Mouse (Mus musculus): ENCODE measurements around the gene Ly6c2. TPM values are rescaled to one million over a fixed set of nuclear protein-coding genes. Genes with fewer than 3 reads are reported as not detected.
"Not testable (repeated sequence)": the region's sequence is repeated elsewhere in the genome, so short reads cannot be mapped to it uniquely, and the experiment has no call there.

Gene Ly6c2
- polyA plus RNA-seq, 1 experiment from 2014 or later: 0.87 TPM

DNA sequence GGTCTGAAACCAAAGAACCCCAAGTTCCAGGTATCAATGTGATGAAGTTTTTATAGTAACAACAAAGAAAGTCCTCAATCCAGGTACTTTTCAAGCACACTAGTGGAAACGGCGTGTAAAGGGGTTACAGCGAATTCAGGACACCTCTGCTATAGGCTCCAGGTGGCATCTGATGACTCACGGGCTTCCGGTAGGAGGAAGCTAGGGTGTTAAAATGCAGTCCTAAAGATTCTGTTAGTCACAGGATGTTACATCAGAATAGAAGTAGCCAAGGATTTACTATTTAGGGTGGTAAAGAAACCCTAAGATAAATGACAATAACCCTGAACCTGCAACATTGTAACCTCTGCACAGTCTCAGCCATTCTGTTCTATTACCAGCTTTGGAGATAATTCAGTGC, 5.7 kb upstream of the Ly6c2 start:
- H3K27ac ChIP-seq; H3K4me2 ChIP-seq; H3K4me1 ChIP-seq (replicated peaks); H3K36me3 ChIP-seq; ATAC-seq (replicated peaks; ENCODE audit: insufficient number of reproducible peaks, insufficient read depth, low FRiP score, low read depth); H3K9ac ChIP-seq; H3K4me3 ChIP-seq; H3K27me3 ChIP-seq; H3K9me3 ChIP-seq (replicated peaks): not testable (repeated sequence)
- 91% methylated on average over 5 of the region's 5 CpGs for WGBS

DNA sequence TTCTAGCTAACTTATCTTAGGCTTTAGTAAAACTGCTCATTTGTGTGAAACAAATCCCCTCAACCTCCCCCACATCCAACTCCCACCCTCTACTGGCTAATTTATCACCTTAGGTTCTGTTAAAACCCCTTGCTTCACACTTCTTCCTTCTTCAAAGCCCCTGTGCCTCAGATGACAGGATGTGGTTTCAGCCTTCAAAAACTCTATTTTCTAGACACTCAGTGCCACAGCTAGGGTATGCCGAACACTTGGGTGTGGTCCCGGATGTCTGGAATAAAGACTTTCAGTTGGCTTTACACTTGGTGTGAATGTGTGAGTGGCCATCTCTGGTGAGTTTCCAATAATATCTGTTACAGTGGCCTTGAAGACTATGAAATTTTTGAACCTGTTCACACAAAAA, 4.8 kb upstream of the Ly6c2 start:
- ATAC-seq (replicated peaks; ENCODE audit: insufficient number of reproducible peaks, insufficient read depth, low FRiP score, low read depth): no peak
- no peaks in the 10 kb centered on the region for H3K27me3 ChIP-seq
- no peaks in the 10 kb centered on the region for H3K4me1 ChIP-seq (replicated peaks)
- H3K4me3 ChIP-seq: no peak overlapping the region
- H3K9me3 ChIP-seq (replicated peaks): no peaks in the 10 kb centered on the region
- 70% methylated on average over 2 of the region's 2 CpGs for WGBS
- no peak overlapping the region for H3K4me2 ChIP-seq
- no peak overlapping the region for H3K27ac ChIP-seq
- H3K36me3 ChIP-seq: no peaks in the 10 kb centered on the region
- H3K9ac ChIP-seq: no peak overlapping the region

DNA sequence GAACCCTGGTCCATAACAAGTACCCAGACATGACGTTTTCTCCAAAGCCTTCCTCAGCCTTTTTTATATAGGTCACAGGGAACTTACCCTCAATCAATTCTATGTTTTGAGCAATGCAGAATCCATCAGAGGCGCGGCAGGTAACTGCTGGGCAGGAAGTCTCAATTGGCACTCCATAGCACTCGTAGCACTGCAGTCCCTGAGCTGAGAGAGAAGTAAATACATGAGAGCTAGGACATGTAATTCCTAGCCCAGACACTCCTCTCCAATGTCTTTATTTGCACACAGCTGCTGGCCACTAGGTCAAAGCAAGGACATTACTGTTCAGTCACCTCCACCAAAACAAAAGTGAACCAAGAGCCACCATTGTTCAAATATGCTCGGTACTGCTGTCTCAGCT, 1.3 kb downstream of the Ly6c2 start:
- H3K9ac ChIP-seq; ATAC-seq (replicated peaks; ENCODE audit: insufficient number of reproducible peaks, insufficient read depth, low FRiP score, low read depth); H3K4me3 ChIP-seq; H3K9me3 ChIP-seq (replicated peaks); H3K27ac ChIP-seq; H3K36me3 ChIP-seq; H3K27me3 ChIP-seq; H3K4me2 ChIP-seq; H3K4me1 ChIP-seq (replicated peaks): not testable (repeated sequence)
- 86% methylated on average over 4 of the region's 5 CpGs for WGBS

DNA sequence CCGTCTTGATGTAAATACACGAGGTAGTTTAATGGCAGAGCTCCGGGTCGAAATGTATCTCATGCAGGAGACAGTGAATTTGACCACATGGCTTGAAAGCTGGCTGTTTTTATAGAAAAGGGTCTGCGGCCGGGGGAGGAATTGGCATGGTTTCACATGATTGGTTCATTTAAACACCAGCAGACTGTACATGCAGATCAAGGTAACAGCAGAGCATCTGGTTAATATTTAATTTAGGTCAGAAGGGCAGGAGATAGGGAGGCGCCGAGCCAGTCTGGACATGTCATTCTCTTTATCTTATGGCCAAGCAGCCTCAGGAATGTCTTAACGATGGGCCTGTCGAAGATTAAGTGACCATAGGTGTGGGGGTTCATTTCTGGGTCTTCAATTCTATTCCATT, 12.5 kb downstream of the Ly6c2 start:
- H3K4me2 ChIP-seq: no peak overlapping the region
- no peak for ATAC-seq (replicated peaks; ENCODE audit: insufficient number of reproducible peaks, insufficient read depth, low FRiP score, low read depth)
- H3K36me3 ChIP-seq: no peaks in the 10 kb centered on the region
- H3K27ac ChIP-seq: no peak overlapping the region
- H3K27me3 ChIP-seq: no peaks in the 10 kb centered on the region
- no peak overlapping the region for H3K9ac ChIP-seq
- H3K4me3 ChIP-seq: no peak overlapping the region
- 75% methylated on average over 10 of the region's 10 CpGs for WGBS
- H3K9me3 ChIP-seq (replicated peaks): no peaks in the 10 kb centered on the region
- H3K4me1 ChIP-seq (replicated peaks): no peaks in the 10 kb centered on the region

DNA sequence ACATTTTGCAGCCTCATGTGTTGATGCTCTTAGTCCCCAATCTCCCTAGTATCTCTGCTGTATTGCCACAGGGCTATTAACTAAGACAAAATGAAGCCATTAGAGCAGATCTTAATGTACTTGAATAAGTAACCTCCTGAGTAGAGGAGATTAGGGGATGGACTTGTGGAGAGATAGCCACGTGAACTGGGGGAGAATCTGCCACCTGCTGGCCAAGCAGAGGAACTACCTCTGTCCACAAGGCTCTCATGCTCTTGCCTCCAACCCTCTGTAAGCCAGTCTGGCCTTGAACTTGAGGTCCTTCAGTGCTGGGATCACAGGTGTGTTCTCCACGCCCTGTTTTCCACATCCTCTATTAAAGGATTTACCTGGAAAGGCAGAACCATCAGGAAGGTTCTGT, 23.7 kb downstream of the Ly6c2 start:
- H3K9ac ChIP-seq; H3K27me3 ChIP-seq; H3K4me1 ChIP-seq (replicated peaks); H3K4me2 ChIP-seq; H3K27ac ChIP-seq; H3K36me3 ChIP-seq; ATAC-seq (replicated peaks; ENCODE audit: insufficient number of reproducible peaks, insufficient read depth, low FRiP score, low read depth); H3K9me3 ChIP-seq (replicated peaks); H3K4me3 ChIP-seq: not testable (repeated sequence)
- 9% methylated on average over 2 of the region's 2 CpGs for WGBS

DNA sequence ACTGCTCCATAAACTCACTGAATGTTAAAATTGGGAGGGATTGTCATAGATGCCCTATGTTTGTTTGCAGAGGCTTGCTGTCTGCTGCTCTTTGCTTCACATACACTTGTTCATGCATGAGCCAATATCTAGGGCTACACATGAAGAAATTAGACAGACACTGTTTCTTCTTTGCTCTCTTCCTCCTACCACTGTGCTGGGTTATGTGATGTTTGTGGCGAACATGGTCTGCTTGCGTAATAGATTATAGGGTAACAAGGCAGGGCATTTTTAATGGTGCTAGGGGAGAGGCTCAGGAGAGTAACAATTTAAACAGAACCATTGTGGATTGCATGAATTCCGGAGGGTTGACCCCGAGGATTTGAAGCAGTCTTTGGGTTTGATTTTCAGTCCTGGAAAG, 41.8 kb downstream of the Ly6c2 start:
- no peaks in the 10 kb centered on the region for H3K9me3 ChIP-seq (replicated peaks)
- no peak overlapping the region for H3K4me3 ChIP-seq
- H3K27ac ChIP-seq: no peak overlapping the region
- H3K4me1 ChIP-seq (replicated peaks): no peaks in the 10 kb centered on the region
- H3K36me3 ChIP-seq: no peaks in the 10 kb centered on the region
- ATAC-seq (replicated peaks; ENCODE audit: insufficient number of reproducible peaks, insufficient read depth, low FRiP score, low read depth): no peak
- WGBS: 84% methylated on average over 4 of the region's 4 CpGs
- H3K27me3 ChIP-seq: no peaks in the 10 kb centered on the region
- H3K4me2 ChIP-seq: no peak overlapping the region
- H3K9ac ChIP-seq: no peak overlapping the region

DNA sequence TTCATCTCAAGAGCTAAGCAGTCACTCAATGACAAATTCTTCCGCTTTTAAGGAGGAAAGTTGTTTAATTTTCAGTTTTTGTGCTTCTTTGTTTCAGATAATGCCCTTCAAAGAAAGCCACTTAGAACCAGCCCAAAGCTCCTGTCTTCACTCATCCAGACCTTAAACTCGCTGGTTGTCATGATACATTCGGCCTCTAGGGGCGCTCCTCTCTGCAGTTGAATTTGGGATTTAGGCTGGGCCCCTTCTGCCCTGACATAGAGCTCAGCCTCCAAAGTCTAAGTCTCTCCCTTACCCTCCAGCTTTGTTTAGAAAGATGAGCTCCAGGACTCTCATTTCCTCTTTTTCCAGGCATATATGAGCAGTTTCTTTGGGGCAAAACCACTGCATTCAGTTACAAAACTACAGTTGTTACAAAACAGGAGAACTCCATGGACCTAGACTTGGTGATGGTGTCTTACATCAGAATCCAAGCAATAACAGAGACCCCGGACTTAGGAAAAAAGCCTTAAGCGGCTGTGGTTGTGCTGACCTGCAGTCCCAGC, 49.7 kb downstream of the Ly6c2 start:
- H3K27ac ChIP-seq; H3K4me1 ChIP-seq (replicated peaks); H3K9ac ChIP-seq; H3K36me3 ChIP-seq; H3K9me3 ChIP-seq (replicated peaks); H3K27me3 ChIP-seq; ATAC-seq (replicated peaks; ENCODE audit: insufficient number of reproducible peaks, insufficient read depth, low FRiP score, low read depth); H3K4me3 ChIP-seq; H3K4me2 ChIP-seq: not testable (repeated sequence)
- WGBS: 32% methylated on average over 6 of the region's 6 CpGs

DNA sequence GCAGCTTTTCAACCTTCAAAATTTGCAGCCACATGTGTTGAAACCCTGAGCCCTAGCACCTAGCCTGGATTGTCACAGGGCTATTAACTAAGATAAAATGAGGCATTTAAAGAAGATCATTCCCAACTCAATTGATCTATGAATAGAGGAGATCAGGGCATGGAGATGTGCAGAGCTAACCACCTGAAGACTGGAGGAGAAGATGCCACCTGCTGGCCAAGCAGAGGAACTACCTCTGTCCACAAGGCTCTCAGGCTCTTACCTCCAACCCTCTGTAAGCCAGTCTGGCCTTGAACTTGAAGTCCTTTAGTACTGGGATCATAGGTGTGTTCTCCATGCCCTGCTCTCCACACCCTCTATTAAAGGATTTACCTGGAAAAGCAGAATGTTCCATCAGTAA, 51.3 kb downstream of the Ly6c2 start:
- no peak overlapping the region for H3K27ac ChIP-seq
- no peaks in the 10 kb centered on the region for H3K9me3 ChIP-seq (replicated peaks)
- H3K36me3 ChIP-seq: no peaks in the 10 kb centered on the region
- H3K4me1 ChIP-seq (replicated peaks): no peaks in the 10 kb centered on the region
- no peak overlapping the region for H3K9ac ChIP-seq
- ATAC-seq (replicated peaks; ENCODE audit: insufficient number of reproducible peaks, insufficient read depth, low FRiP score, low read depth): no peak
- H3K4me3 ChIP-seq: no peak overlapping the region
- H3K4me2 ChIP-seq: no peak overlapping the region
- H3K27me3 ChIP-seq: no peaks in the 10 kb centered on the region

Other genes with a start within 250 kb of the Ly6c2 start
- 0.09 and 0.18 TPM in 2 replicates for gene 2010109I03Rik, start 214.9 kb downstream of the Ly6c2 start, polyA plus RNA-seq (2015; fragmentation: Nextera tagmentation; extraction: Ambion mirVana)
- gene Ly6i, start 128.5 kb downstream of the Ly6c2 start, polyA plus RNA-seq (2015; fragmentation: Nextera tagmentation; extraction: Ambion mirVana): not detected in 2 replicates
- gene Ly6a, start 113.9 kb downstream of the Ly6c2 start, polyA plus RNA-seq (2015; fragmentation: Nextera tagmentation; extraction: Ambion mirVana): 4.3 TPM in 2 replicates
- 8.9 TPM in 2 replicates for gene Ly6c1, start 63.1 kb downstream of the Ly6c2 start, polyA plus RNA-seq (2015; fragmentation: Nextera tagmentation; extraction: Ambion mirVana)
- not detected in 2 replicates for gene Ly6g, start 43.3 kb upstream of the Ly6c2 start, polyA plus RNA-seq (2015; fragmentation: Nextera tagmentation; extraction: Ambion mirVana)
- gene BC025446, start 104.4 kb upstream of the Ly6c2 start, polyA plus RNA-seq (2015; fragmentation: Nextera tagmentation; extraction: Ambion mirVana): not detected in 2 replicates
- not detected in 2 replicates for gene Ly6f, start 156.5 kb upstream of the Ly6c2 start, polyA plus RNA-seq (2015; fragmentation: Nextera tagmentation; extraction: Ambion mirVana)

Data from heart, embryonic 15.5 days (tissue).